Mouse (Mus musculus) lung, postnatal 0 days (tissue): ENCODE measurements around the gene Palm2. TPM values are rescaled to one million over a fixed set of nuclear protein-coding genes. Genes with fewer than 3 reads are reported as not detected.

ENCODE experiments used
- ATAC-seq: fragments of 200-750 bp; cut with Nextera tagmentation; 2 replicates; pipeline ENCODE4 v1.8.0; 2017; ENCODE audit warnings: moderate library complexity
- DNase-seq: peaks from one replicate; pipeline ENCODE4 v3.0.0-alpha.2; 2016; ENCODE audit warnings: low spot score
- H3K27ac ChIP-seq: fragments of 300-500 bp; sonication (generic); 2 replicates; pipeline ENCODE4 v1.5.1; 2014; ENCODE audit warnings: antibody characterized with exemption, mild to moderate bottlenecking, low read length, mixed read lengths
- H3K27me3 ChIP-seq: fragments of 300-500 bp; sonication (generic); replicated peaks from 2 replicates; pipeline ENCODE4 v1.6.1; 2014; ENCODE audit warnings: low read length, mixed read lengths; ENCODE audit not compliant: insufficient read depth
- H3K36me3 ChIP-seq: fragments of 300-500 bp; sonication (generic); 2 replicates; pipeline ENCODE4 v1.6.1; 2014; ENCODE audit warnings: low read length, mixed read lengths; ENCODE audit not compliant: insufficient read depth
- H3K4me1 ChIP-seq: fragments of 300-500 bp; sonication (generic); 2 replicates; pipeline ENCODE4 v1.6.1; 2014; ENCODE audit warnings: antibody characterized with exemption, low read depth, low read length, mixed read lengths; ENCODE audit not compliant: insufficient read depth
- H3K4me2 ChIP-seq: fragments of 300-500 bp; sonication (generic); replicated peaks from 2 replicates; pipeline ENCODE4 v1.6.1; 2014; ENCODE audit warnings: low read depth, mild to moderate bottlenecking, low read length, moderate library complexity, mixed read lengths
- H3K4me3 ChIP-seq: fragments of 300-500 bp; sonication (generic); 2 replicates; pipeline ENCODE4 v1.5.1; 2014; ENCODE audit warnings: low read depth, low read length
- H3K9ac ChIP-seq: fragments of 300-500 bp; sonication (generic); replicated peaks from 2 replicates; pipeline ENCODE4 v1.6.1; 2014; ENCODE audit warnings: low read depth, mild to moderate bottlenecking
- H3K9me3 ChIP-seq: fragments of 300-500 bp; sonication (generic); 2 replicates; pipeline ENCODE4 v1.6.1; 2016; ENCODE audit warnings: low read length, mixed read lengths
- CTCF ChIP-seq: IDR thresholded peaks from 2 replicates; pipeline ENCODE4 v1.5.1; 2016; ENCODE audit warnings: antibody characterized with exemption, mild to moderate bottlenecking
- EP300 ChIP-seq: IDR thresholded peaks from 2 replicates; pipeline ENCODE4 v1.6.1; 2016; ENCODE audit warnings: antibody characterized with exemption, mild to moderate bottlenecking, control low read depth
- WGBS: fragments of 180-500 bp; shearing (Covaris S2); extraction: QIAGEN DNeasy Blood & Tissue Kit; methylation state at CpG from one replicate; pipeline ENCODE4 v1.1.7; 2014; 5-methylcytosine and 5-hydroxymethylcytosine counted together
- polyA plus RNA-seq: library from polyadenylated mRNA; unstranded; fragments of >200 nt; fragmentation: Nextera tagmentation; extraction: Ambion mirVana; gene quantifications from 2 replicates; pipeline ENCODE4 v1.2.1, GENCODE M21; 2015

Gene Palm2
- polyA plus RNA-seq, 1 experiment from 2014 or later: 1.9 TPM

GRCm38 (mm10) chr4:57560010-57560409 is 126.0 kb downstream of the Palm2 start:
- Histone ChIP-seq H3K27ac (no peak overlapping the region), H3K9me3 (no peaks in the 10 kb centered on the region), H3K9ac (no peak overlapping the region), H3K4me1 (peaks cover 10% of the 10 kb centered on the region; the same call in 1 of the 2 replicates), H3K4me3 (no peak overlapping the region), H3K27me3 (no peaks in the 10 kb centered on the region), H3K36me3 (no peaks in the 10 kb centered on the region), H3K4me2 (no peak overlapping the region)
- no peak for TF ChIP-seq CTCF
- TF ChIP-seq EP300: no peak; the same call in 1 of the 2 replicates
- 26% methylated on average over 3 of the region's 3 CpGs for WGBS
- DNase-seq (peak; percentile 70), ATAC-seq (peak; percentile 70)

GRCm38 (mm10) chr4:57561055-57561454 is 127.0 kb downstream of the Palm2 start:
- 31% methylated on average over 6 of the region's 6 CpGs for WGBS
- H3K27ac ChIP-seq: no peak overlapping the region
- H3K4me1 ChIP-seq: peaks cover 10% of the 10 kb centered on the region; the same call in 1 of the 2 replicates
- no peak overlapping the region for H3K4me3 ChIP-seq
- TF ChIP-seq EP300 (no peak), CTCF (0 out of 2 replicates have a peak, but pooled peaks have one; percentile 9)
- H3K4me2 ChIP-seq: no peak overlapping the region
- no peaks in the 10 kb centered on the region for H3K9me3 ChIP-seq
- DNase-seq (peak; percentile 79), ATAC-seq (peak; percentile 64)
- no peak overlapping the region for H3K9ac ChIP-seq
- no peaks in the 10 kb centered on the region for H3K27me3 ChIP-seq
- no peaks in the 10 kb centered on the region for H3K36me3 ChIP-seq

GRCm38 (mm10) chr4:57565283-57565682 is 131.2 kb downstream of the Palm2 start:
- peaks cover 6% of the 10 kb centered on the region; the same call in 1 of the 2 replicates for H3K4me1 ChIP-seq
- no peak overlapping the region for H3K9ac ChIP-seq
- H3K27ac ChIP-seq: no peak overlapping the region
- DNase-seq (no peak), ATAC-seq (no peak)
- TF ChIP-seq CTCF: no peak
- no peak for TF ChIP-seq EP300
- H3K27me3 ChIP-seq: no peaks in the 10 kb centered on the region
- H3K4me3 ChIP-seq: no peak overlapping the region
- no peaks in the 10 kb centered on the region for H3K36me3 ChIP-seq
- 85% methylated on average over 1 of the region's 1 CpGs for WGBS
- no peaks in the 10 kb centered on the region for H3K9me3 ChIP-seq
- H3K4me2 ChIP-seq: no peak overlapping the region

GRCm38 (mm10) chr4:57565811-57566210 is 131.8 kb downstream of the Palm2 start:
- DNase-seq: no peak
- H3K4me2 ChIP-seq: no peak overlapping the region
- no peak overlapping the region for H3K4me3 ChIP-seq
- TF ChIP-seq CTCF (peak; percentile 43), EP300 (no peak)
- H3K27me3 ChIP-seq: no peaks in the 10 kb centered on the region
- peaks cover 4% of the 10 kb centered on the region; the same call in 1 of the 2 replicates for H3K4me1 ChIP-seq
- WGBS: 54% methylated on average over 2 of the region's 2 CpGs
- no peaks in the 10 kb centered on the region for H3K9me3 ChIP-seq
- no peak overlapping the region for H3K27ac ChIP-seq
- H3K9ac ChIP-seq: no peak overlapping the region
- no peaks in the 10 kb centered on the region for H3K36me3 ChIP-seq
- ATAC-seq: no peak

GRCm38 (mm10) chr4:57567666-57568206 is 133.7 kb downstream of the Palm2 start, which contains the start of gene Pakap:
TSS of gene Pakap (plus strand) at chr4:57568179.
- Histone ChIP-seq H3K27me3 (no peaks in the 10 kb centered on the region), H3K4me3 (peak within 1 kb of the TSS; percentile 45), H3K9me3 (no peaks in the 10 kb centered on the region), H3K36me3 (no peaks in the 10 kb centered on the region), H3K4me1 (0 out of 2 replicates have a peak, but pooled peaks cover 2% of the 10 kb centered on the region), H3K4me2 (peak within 1 kb of the TSS; percentile 86), H3K9ac (peak within 1 kb of the TSS; percentile 40), H3K27ac (peak within 1 kb of the TSS; percentile 70)
- ATAC-seq: peak; percentile 74
- no peak for TF ChIP-seq EP300
- peak; percentile 64 for DNase-seq
- WGBS: 1% methylated on average over 31 of the region's 51 CpGs

GRCm38 (mm10) chr4:57568268-57569068 is 134.4 kb downstream of the Palm2 start:
- Histone ChIP-seq H3K27me3 (no peaks in the 10 kb centered on the region), H3K4me2 (peak overlapping the region; percentile 86), H3K9me3 (no peaks in the 10 kb centered on the region), H3K36me3 (no peaks in the 10 kb centered on the region), H3K4me1 (0 out of 2 replicates have a peak, but pooled peaks cover 2% of the 10 kb centered on the region), H3K9ac (peak overlapping the region; percentile 40), H3K27ac (peak overlapping the region; percentile 70), H3K4me3 (peak overlapping the region; percentile 45)
- DNase-seq (peak; percentile 21), ATAC-seq (no peak)
- WGBS: 26% methylated on average over 17 of the region's 19 CpGs
- TF ChIP-seq EP300 (no peak), CTCF (no peak)
